Mouse (Mus musculus): ENCODE data around the gene Kazn.
A peak's percentile ranks its signal among the peaks of the same experiment; 100 is the strongest.

Kazn gene

GRCm38 (mm10) chr4:142057529-142058216 lies 181.5 kb downstream of the Kazn start:
- DNase-seq (ENCODE audit: low spot score in 2 of 2): peak in 1 of 2 experiments; percentile 18

- no peak for DNase-seq (ENCODE audit: low spot score in 2 of 2)
Observed at GRCm38 (mm10) chr4:142055600-142055999, 183.6 kb downstream of the Kazn start.

- no peak for DNase-seq (ENCODE audit: low spot score in 2 of 2)
Observed at GRCm38 (mm10) chr4:142054580-142054979, 184.6 kb downstream of the Kazn start.

GRCm38 (mm10) chr4:142053661-142054448 lies 185.3 kb downstream of the Kazn start:
- no peak for DNase-seq (ENCODE audit: low spot score in 2 of 2)

GRCm38 (mm10) chr4:142053261-142053660 lies 185.9 kb downstream of the Kazn start:
- DNase-seq (ENCODE audit: low spot score in 2 of 2): no peak

- no peak for DNase-seq (ENCODE audit: low spot score in 2 of 2)
Observed at GRCm38 (mm10) chr4:142052391-142053132, 186.6 kb downstream of the Kazn start.
